Mouse (Mus musculus): Measurements from ENCODE around the gene Cic. TPM values are rescaled to one million over a fixed set of nuclear protein-coding genes. Genes with fewer than 3 reads are reported as not detected.

The Cic gene
- polyA plus RNA-seq, 1 experiment from 2014 or later, result 29.7 TPM

DNA sequence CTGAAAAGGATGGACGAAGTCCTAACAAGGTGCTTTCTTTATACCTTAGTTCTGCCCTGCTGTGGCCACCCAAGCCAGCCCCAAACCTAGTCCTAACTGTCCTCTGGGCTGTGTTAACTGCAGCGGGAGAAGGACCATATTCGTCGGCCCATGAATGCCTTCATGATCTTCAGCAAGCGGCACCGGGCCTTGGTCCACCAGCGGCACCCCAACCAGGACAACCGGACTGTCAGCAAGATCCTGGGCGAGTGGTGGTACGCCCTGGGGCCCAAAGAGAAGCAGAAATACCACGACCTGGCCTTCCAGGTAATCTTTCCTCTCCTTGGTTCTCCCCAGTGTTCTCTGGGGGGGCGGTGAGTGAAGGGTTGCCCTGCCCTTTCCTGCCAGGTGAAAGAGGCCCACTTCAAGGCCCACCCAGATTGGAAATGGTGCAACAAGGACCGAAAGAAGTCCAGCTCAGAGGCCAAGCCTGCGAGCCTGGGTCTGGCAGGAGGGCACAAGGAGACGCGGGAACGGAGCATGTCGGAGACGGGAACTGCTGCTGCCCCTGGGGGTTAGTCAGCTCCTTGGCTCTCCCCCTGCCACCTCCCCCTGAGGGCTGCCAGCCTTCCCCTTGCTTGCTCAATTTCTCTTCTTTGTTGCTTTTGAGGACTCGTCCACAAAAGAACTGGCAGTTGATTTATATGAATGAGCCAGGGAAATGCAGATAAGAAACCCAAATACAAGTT, 18.2 kb downstream of the Cic start:
- Histone ChIP-seq H3K4me1 (ENCODE audit: control insufficient read depth, insufficient read depth, low read length) (peaks cover 31% of the 10 kb centered on the region), H3K4me2 (no peak overlapping the region), H3K36me3 (ENCODE audit: control insufficient read depth, insufficient read depth, low read length) (peaks cover 47% of the 10 kb centered on the region), H3K27ac (ENCODE audit: low read depth, low read length) (no peak overlapping the region), H3K4me3 (ENCODE audit: low read depth, low read length) (no peak overlapping the region), H3K9ac (ENCODE audit: low read length) (no peak overlapping the region), H3K9me3 (ENCODE audit: control insufficient read depth, low read length) (peaks cover 3% of the 10 kb centered on the region; the same call in 1 of the 2 replicates), H3K27me3 (ENCODE audit: control insufficient read depth, insufficient read depth, low read length) (no peaks in the 10 kb centered on the region)
- WGBS, result 91% methylated on average over 20 of the region's 20 CpGs
- ATAC-seq (ENCODE audit: low FRiP score) (no peak), DNase-seq (ENCODE audit: low spot score, missing footprints) (no peak)

DNA sequence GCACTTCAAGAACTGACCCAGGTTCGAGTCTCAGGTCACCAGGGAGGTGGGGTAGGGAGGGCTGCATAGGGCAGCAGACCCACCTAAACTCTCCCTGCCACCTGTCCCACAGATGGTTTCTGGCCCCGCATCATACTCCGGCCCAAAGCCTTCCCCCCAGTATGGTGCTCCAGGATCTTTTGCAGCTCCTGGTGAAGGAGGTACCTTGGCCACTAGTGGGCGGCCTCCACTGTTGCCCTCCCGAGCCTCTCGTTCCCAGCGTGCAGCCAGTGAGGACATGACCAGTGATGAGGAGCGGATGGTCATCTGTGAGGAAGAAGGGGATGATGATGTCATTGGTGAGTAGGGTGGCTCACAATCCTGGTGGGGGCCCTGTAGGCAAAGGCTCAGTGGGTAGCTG, 19.5 kb downstream of the Cic start:
- no peak for DNase-seq (ENCODE audit: low spot score, missing footprints)
- Histone ChIP-seq H3K27me3 (ENCODE audit: control insufficient read depth, insufficient read depth, low read length) (no peaks in the 10 kb centered on the region), H3K4me2 (no peak overlapping the region), H3K27ac (ENCODE audit: low read depth, low read length) (no peak overlapping the region), H3K4me3 (ENCODE audit: low read depth, low read length) (no peak overlapping the region), H3K9me3 (ENCODE audit: control insufficient read depth, low read length) (peaks cover 3% of the 10 kb centered on the region; the same call in 1 of the 2 replicates), H3K36me3 (ENCODE audit: control insufficient read depth, insufficient read depth, low read length) (peaks cover 53% of the 10 kb centered on the region), H3K9ac (ENCODE audit: low read length) (no peak overlapping the region), H3K4me1 (ENCODE audit: control insufficient read depth, insufficient read depth, low read length) (peaks cover 20% of the 10 kb centered on the region)
- no peak for ATAC-seq (ENCODE audit: low FRiP score)
- 85% methylated on average over 8 of the region's 8 CpGs for WGBS

DNA sequence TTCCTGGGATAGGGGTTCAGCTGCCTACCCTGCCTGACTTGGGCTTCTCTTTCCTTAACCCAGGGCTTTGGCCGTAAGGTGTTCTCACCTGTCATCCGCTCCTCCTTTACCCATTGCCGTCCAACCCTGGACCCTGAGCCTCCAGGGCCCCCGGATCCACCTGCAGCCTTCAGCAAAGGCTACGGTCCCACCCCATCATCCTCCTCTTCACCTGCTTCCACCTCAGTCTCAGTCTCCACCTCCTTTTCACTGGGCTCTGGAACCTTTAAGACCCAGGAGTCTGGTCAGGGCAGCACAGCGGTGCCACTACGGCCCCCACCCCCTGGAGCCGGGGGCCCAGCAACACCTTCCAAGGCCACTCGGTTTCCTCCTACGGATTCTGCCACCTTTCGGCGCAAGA, 20.5 kb downstream of the Cic start:
- no peaks in the 10 kb centered on the region for H3K27me3 ChIP-seq (ENCODE audit: control insufficient read depth, insufficient read depth, low read length)
- DNase-seq (ENCODE audit: low spot score, missing footprints) (no peak), ATAC-seq (ENCODE audit: low FRiP score) (no peak)
- no peak overlapping the region for H3K4me3 ChIP-seq (ENCODE audit: low read depth, low read length)
- H3K36me3 ChIP-seq (ENCODE audit: control insufficient read depth, insufficient read depth, low read length), result peaks cover 53% of the 10 kb centered on the region
- no peak overlapping the region for H3K9ac ChIP-seq (ENCODE audit: low read length)
- no peak overlapping the region for H3K4me2 ChIP-seq
- H3K9me3 ChIP-seq (ENCODE audit: control insufficient read depth, low read length), result peaks cover 3% of the 10 kb centered on the region; the same call in 1 of the 2 replicates
- peaks cover 18% of the 10 kb centered on the region for H3K4me1 ChIP-seq (ENCODE audit: control insufficient read depth, insufficient read depth, low read length)
- 93% methylated on average over 12 of the region's 12 CpGs for WGBS
- H3K27ac ChIP-seq (ENCODE audit: low read depth, low read length), result no peak overlapping the region

DNA sequence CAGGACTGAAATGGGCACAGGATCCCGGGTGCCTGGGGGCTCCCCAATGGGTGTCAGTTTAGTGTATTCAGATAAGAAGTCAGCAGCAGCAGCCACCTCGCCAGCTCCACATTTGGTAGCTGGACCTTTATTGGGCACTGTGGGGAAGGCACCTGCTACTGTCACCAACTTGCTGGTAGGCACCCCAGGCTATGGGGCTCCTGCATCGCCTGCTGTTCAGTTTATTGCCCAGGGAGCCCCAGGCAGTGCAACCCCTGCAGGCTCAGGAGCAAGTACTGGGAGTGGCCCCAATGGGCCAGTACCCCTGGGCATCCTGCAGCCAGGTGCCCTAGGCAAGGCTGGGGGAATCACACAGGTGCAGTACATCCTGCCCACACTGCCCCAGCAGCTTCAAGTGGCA, 21.2 kb downstream of the Cic start:
- Histone ChIP-seq H3K4me3 (ENCODE audit: low read depth, low read length) (no peak overlapping the region), H3K36me3 (ENCODE audit: control insufficient read depth, insufficient read depth, low read length) (peaks cover 53% of the 10 kb centered on the region), H3K4me1 (ENCODE audit: control insufficient read depth, insufficient read depth, low read length) (peaks cover 11% of the 10 kb centered on the region), H3K9me3 (ENCODE audit: control insufficient read depth, low read length) (peaks cover 3% of the 10 kb centered on the region; the same call in 1 of the 2 replicates), H3K4me2 (no peak overlapping the region), H3K9ac (ENCODE audit: low read length) (no peak overlapping the region), H3K27ac (ENCODE audit: low read depth, low read length) (no peak overlapping the region), H3K27me3 (ENCODE audit: control insufficient read depth, insufficient read depth, low read length) (no peaks in the 10 kb centered on the region)
- 86% methylated on average over 3 of the region's 3 CpGs for WGBS
- DNase-seq (ENCODE audit: low spot score, missing footprints), result no peak
- no peak for ATAC-seq (ENCODE audit: low FRiP score)

DNA sequence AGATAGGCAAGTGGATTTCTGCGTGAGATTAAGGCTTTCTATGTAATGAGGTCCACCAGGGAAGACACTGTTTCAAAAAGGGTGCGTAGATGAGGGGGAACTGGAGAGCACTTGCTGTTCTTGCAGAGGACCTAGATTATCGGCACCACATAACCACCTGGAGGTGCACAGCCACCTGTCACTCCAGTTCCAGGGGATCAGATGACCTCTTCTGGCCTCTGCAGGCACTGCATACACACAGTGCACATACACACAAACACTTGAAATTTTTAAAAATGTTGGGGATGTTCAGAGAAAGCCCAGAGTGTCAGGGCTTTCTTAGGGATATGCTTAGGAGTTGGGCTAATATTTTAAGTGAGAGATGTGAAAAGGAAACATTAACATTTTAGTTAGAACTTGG, 22.4 kb downstream of the Cic start:
- H3K27me3 ChIP-seq (ENCODE audit: control insufficient read depth, insufficient read depth, low read length), result no peaks in the 10 kb centered on the region
- no peak for DNase-seq (ENCODE audit: low spot score, missing footprints)
- H3K4me3 ChIP-seq (ENCODE audit: low read depth, low read length), result no peak overlapping the region
- peaks cover under 1% of the 10 kb centered on the region; the same call in 1 of the 2 replicates for H3K4me1 ChIP-seq (ENCODE audit: control insufficient read depth, insufficient read depth, low read length)
- peaks cover 53% of the 10 kb centered on the region for H3K36me3 ChIP-seq (ENCODE audit: control insufficient read depth, insufficient read depth, low read length)
- WGBS, result 96% methylated on average over 3 of the region's 3 CpGs
- no peak overlapping the region for H3K9ac ChIP-seq (ENCODE audit: low read length)
- H3K9me3 ChIP-seq (ENCODE audit: control insufficient read depth, low read length), result peaks cover 3% of the 10 kb centered on the region; the same call in 1 of the 2 replicates
- no peak overlapping the region for H3K27ac ChIP-seq (ENCODE audit: low read depth, low read length)
- no peak for ATAC-seq (ENCODE audit: low FRiP score)
- no peak overlapping the region for H3K4me2 ChIP-seq

DNA sequence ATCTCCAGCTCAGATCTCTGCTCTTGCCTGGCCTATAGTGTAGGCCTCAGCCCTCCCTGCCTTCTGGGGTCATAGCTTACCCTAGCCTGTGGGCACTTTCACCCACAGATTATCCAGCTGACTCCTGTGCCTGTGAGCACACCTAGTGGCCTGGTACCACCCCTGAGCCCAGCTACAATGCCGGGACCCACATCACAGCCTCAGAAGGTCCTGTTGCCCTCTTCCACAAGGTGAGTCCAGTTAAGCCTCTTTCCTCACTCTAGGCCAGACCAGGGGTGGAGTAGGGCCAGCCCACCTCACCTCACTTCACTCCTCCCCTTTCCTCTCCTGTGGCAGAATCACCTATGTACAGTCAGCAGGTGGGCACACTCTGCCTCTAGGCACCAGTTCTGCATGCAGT, 23.0 kb downstream of the Cic start:
- Histone ChIP-seq H3K4me1 (ENCODE audit: control insufficient read depth, insufficient read depth, low read length) (no peaks in the 10 kb centered on the region), H3K9me3 (ENCODE audit: control insufficient read depth, low read length) (peaks cover 3% of the 10 kb centered on the region; the same call in 1 of the 2 replicates), H3K4me3 (ENCODE audit: low read depth, low read length) (no peak overlapping the region), H3K4me2 (no peak overlapping the region), H3K9ac (ENCODE audit: low read length) (no peak overlapping the region), H3K36me3 (ENCODE audit: control insufficient read depth, insufficient read depth, low read length) (peaks cover 52% of the 10 kb centered on the region), H3K27ac (ENCODE audit: low read depth, low read length) (no peak overlapping the region), H3K27me3 (ENCODE audit: control insufficient read depth, insufficient read depth, low read length) (no peaks in the 10 kb centered on the region)
- no peak for ATAC-seq (ENCODE audit: low FRiP score)
- WGBS, result 100% methylated on average over 1 of the region's 1 CpGs
- no peak for DNase-seq (ENCODE audit: low spot score, missing footprints)

DNA sequence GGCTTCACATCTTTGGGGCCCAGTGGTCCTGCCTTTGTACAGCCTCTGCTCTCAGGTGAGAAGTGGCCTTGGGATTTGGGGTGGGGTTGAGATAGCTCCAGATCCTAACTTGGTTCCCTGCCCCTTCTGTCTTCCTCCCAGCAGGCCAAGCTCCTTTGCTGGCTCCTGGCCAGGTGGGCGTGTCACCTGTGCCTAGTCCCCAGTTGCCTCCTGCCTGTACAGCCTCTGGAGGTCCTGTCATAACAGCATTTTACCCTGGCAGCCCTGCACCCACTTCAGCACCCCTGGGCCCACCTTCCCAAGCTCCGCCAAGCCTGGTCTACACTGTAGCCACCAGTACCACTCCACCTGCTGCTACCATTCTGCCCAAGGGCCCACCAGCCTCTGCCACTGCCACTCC, 23.4 kb downstream of the Cic start:
- H3K27ac ChIP-seq (ENCODE audit: low read depth, low read length), result no peak overlapping the region
- DNase-seq (ENCODE audit: low spot score, missing footprints), result no peak
- H3K4me3 ChIP-seq (ENCODE audit: low read depth, low read length), result no peak overlapping the region
- peaks cover 3% of the 10 kb centered on the region; the same call in 1 of the 2 replicates for H3K9me3 ChIP-seq (ENCODE audit: control insufficient read depth, low read length)
- WGBS, result 96% methylated on average over 2 of the region's 2 CpGs
- no peak overlapping the region for H3K4me2 ChIP-seq
- H3K36me3 ChIP-seq (ENCODE audit: control insufficient read depth, insufficient read depth, low read length), result peaks cover 53% of the 10 kb centered on the region
- H3K9ac ChIP-seq (ENCODE audit: low read length), result no peak overlapping the region
- H3K27me3 ChIP-seq (ENCODE audit: control insufficient read depth, insufficient read depth, low read length), result no peaks in the 10 kb centered on the region
- no peak for ATAC-seq (ENCODE audit: low FRiP score)
- H3K4me1 ChIP-seq (ENCODE audit: control insufficient read depth, insufficient read depth, low read length), result no peaks in the 10 kb centered on the region

DNA sequence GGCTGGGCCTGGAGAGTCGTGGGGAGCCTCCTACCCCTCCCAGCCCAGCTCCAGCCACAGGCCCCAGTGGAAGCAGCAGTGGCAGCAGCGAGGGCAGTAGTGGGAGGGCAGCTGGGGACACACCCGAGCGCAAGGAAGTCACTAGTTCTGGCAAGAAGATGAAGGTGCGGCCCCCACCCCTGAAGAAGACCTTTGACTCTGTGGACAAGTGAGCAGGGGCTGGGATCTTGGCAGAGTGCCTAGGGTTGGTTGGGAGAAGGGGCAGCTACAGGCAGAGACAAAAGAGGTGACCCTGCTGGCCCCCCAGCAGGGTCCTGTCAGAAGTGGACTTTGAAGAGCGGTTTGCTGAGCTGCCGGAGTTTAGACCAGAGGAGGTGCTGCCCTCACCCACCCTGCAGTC, 24.6 kb downstream of the Cic start:
- Histone ChIP-seq H3K27me3 (ENCODE audit: control insufficient read depth, insufficient read depth, low read length) (no peaks in the 10 kb centered on the region), H3K27ac (ENCODE audit: low read depth, low read length) (no peak overlapping the region), H3K4me3 (ENCODE audit: low read depth, low read length) (no peak overlapping the region), H3K36me3 (ENCODE audit: control insufficient read depth, insufficient read depth, low read length) (peaks cover 43% of the 10 kb centered on the region), H3K4me1 (ENCODE audit: control insufficient read depth, insufficient read depth, low read length) (peaks cover 8% of the 10 kb centered on the region), H3K9ac (ENCODE audit: low read length) (no peak overlapping the region), H3K9me3 (ENCODE audit: control insufficient read depth, low read length) (peaks cover 3% of the 10 kb centered on the region; the same call in 1 of the 2 replicates), H3K4me2 (no peak overlapping the region)
- no peak for DNase-seq (ENCODE audit: low spot score, missing footprints)
- no peak for ATAC-seq (ENCODE audit: low FRiP score)
- WGBS, result 70% methylated on average over 7 of the region's 7 CpGs

DNA sequence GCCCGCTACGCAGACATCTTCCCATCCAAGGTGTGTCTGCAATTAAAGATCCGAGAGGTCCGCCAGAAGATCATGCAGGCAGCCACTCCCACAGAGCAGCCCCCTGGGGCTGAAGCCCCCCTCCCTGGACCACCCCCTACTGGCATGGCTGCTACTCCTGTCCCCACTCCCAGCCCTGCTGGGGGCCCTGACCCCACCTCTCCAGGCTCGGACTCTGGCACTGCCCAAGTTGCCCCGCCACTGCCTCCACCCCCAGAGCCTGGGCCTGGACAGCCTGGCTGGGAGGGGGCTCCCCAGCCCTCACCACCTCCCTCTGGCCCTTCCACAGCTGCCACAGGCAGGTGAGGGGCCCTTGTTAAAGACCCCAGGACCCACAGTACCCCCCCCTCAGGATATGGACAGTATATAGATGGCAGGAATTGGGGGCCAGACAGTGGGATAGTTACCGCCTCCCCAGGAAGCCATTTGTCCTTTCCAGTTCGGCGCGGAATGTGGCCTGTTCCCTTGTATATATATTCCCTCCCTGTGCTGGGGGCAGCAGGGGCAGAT, 25.8 kb downstream of the Cic start:
- Histone ChIP-seq H3K27me3 (ENCODE audit: control insufficient read depth, insufficient read depth, low read length) (no peaks in the 10 kb centered on the region), H3K4me2 (no peak overlapping the region), H3K4me1 (ENCODE audit: control insufficient read depth, insufficient read depth, low read length) (peaks cover 8% of the 10 kb centered on the region), H3K27ac (ENCODE audit: low read depth, low read length) (no peak overlapping the region), H3K36me3 (ENCODE audit: control insufficient read depth, insufficient read depth, low read length) (peaks cover 36% of the 10 kb centered on the region), H3K9ac (ENCODE audit: low read length) (no peak overlapping the region), H3K4me3 (ENCODE audit: low read depth, low read length) (no peak overlapping the region), H3K9me3 (ENCODE audit: control insufficient read depth, low read length) (peaks cover 3% of the 10 kb centered on the region; the same call in 1 of the 2 replicates)
- 90% methylated on average over 10 of the region's 10 CpGs for WGBS
- DNase-seq (ENCODE audit: low spot score, missing footprints) (no peak), ATAC-seq (ENCODE audit: low FRiP score) (no peak)

Measured in midbrain, embryonic 11.5 days (tissue).